Mouse (Mus musculus) liver, postnatal 0 days (tissue): ENCODE results near the gene Dpp8. TPM values are rescaled to one million over a fixed set of nuclear protein-coding genes. Genes with fewer than 3 reads are reported as not detected.

Experiments used
- ATAC-seq: fragments of 200-750 bp; cut with Nextera tagmentation; 2 replicates; pipeline ENCODE4 v1.8.0; 2017; ENCODE audit warnings: mild to moderate bottlenecking, moderate library complexity
- DNase-seq: peaks from one replicate; pipeline ENCODE4 v3.0.0-alpha.2; 2016
- H3K27ac ChIP-seq: fragments of 300-500 bp; sonication (generic); 2 replicates; pipeline ENCODE4 v1.5.1; 2014; ENCODE audit warnings: antibody characterized with exemption, moderate library complexity, mild to moderate bottlenecking, low read depth
- H3K27me3 ChIP-seq: fragments of 300-500 bp; sonication (generic); 2 replicates; pipeline ENCODE4 v1.6.1; 2014; ENCODE audit warnings: low read length, control low read depth, mixed read lengths; ENCODE audit not compliant: insufficient read depth
- H3K36me3 ChIP-seq: fragments of 300-500 bp; sonication (generic); replicated peaks from 2 replicates; pipeline ENCODE4 v1.6.1; 2014; ENCODE audit warnings: mild to moderate bottlenecking, control low read depth, low read length, moderate library complexity, mixed read lengths; ENCODE audit not compliant: insufficient read depth
- H3K4me1 ChIP-seq: fragments of 300-500 bp; sonication (generic); 2 replicates; pipeline ENCODE4 v1.6.1; 2014; ENCODE audit warnings: antibody characterized with exemption, mild to moderate bottlenecking, control low read depth; ENCODE audit not compliant: insufficient read depth
- H3K4me2 ChIP-seq: fragments of 300-500 bp; sonication (generic); 2 replicates; pipeline ENCODE4 v1.6.1; 2014; ENCODE audit warnings: low read depth, mild to moderate bottlenecking, low read length, moderate library complexity, mixed read lengths
- H3K4me3 ChIP-seq: fragments of 300-500 bp; sonication (generic); 2 replicates; pipeline ENCODE4 v1.5.1; 2014; ENCODE audit warnings: low read depth, low read length
- H3K9ac ChIP-seq: fragments of 300-500 bp; sonication (generic); replicated peaks from 2 replicates; pipeline ENCODE4 v1.6.1; 2014; ENCODE audit warnings: mild to moderate bottlenecking, moderate library complexity
- H3K9me3 ChIP-seq: fragments of 300-500 bp; sonication (generic); 2 replicates; pipeline ENCODE4 v1.6.1; 2016; ENCODE audit warnings: mild to moderate bottlenecking, control low read depth, low read length, mixed read lengths
- CTCF ChIP-seq: sonication (generic); IDR thresholded peaks from 2 replicates; pipeline ENCODE4 v1.5.1; 2016; ENCODE audit warnings: antibody characterized with exemption, low read depth
- EP300 ChIP-seq: IDR thresholded peaks from 2 replicates; pipeline ENCODE4 v1.6.1; 2016; ENCODE audit warnings: antibody characterized with exemption, low read depth, mild to moderate bottlenecking
- WGBS: fragments of 180-500 bp; shearing (Covaris S2); extraction: QIAGEN DNeasy Blood & Tissue Kit; methylation state at CpG from one replicate; pipeline ENCODE4 v1.1.7; 2014; ENCODE audit not compliant: insufficient replicate concordance; 5-methylcytosine and 5-hydroxymethylcytosine counted together
- polyA plus RNA-seq: library from polyadenylated mRNA; unstranded; fragments of >200 nt; fragmentation: Nextera tagmentation; extraction: Ambion mirVana; gene quantifications from 2 replicates; pipeline ENCODE4 v1.2.1, GENCODE M21; 2015

Gene Dpp8
- polyA plus RNA-seq, result 9.2 and 10.6 TPM in 2 replicates

DNA sequence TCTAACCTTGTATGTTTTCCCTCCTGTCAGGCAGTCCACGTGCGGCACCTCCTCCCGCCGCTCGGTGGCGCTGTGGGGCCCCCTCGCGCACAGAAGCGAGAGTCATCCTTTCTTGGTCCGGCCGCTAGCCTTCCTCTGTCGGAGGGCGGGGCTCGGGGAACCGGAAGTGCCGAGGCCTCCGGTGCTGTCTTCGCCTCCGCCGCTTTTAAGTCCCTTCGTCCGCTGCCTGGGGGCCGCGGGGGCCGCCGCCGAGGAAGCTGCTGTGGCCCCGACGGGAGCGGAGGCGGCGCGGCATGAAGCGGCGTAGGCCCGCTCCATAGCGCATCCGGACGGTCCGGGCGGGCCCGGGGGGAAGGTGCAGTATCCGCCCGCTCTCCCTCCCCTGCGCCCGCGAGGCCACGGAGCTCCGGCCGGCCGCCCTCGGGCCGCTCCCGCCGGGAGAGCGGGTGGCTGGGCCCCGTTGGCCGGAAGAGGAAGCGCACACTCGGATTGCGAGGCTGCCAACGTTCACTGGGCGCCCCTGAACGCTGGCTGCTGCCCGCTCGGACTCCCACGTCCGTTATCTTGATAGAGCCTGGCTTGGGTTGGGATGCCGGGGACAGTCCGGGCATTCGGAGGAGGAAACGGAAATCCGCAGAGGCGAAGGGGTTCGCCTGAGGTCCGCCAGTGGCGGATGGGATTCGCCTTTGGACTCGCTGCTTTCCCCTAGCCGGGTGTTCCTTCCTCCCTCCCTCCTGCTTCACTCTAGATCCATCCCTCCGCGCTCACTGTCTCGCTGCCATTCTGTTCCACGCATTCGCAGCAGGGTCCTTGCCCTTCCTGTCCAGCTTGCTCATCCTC lies at the start of gene Dpp8:
Gene Dpp8, plus strand, starts transcription at position 146 of the 840 bp plus-strand sequence.
- no peaks in the 10 kb centered on the region for H3K9me3 ChIP-seq
- DNase-seq, result peak; percentile 96
- peak within 1 kb of the TSS; percentile 97 for H3K9ac ChIP-seq
- H3K4me2 ChIP-seq, result peak within 1 kb of the TSS; percentile 89
- ATAC-seq, result peak; percentile 93
- no peaks in the 10 kb centered on the region for H3K27me3 ChIP-seq
- 1% methylated on average over 79 of the region's 85 CpGs for WGBS
- TF ChIP-seq EP300 (no peak), CTCF (peak; percentile 100)
- H3K4me3 ChIP-seq, result peak within 1 kb of the TSS; percentile 91
- H3K4me1 ChIP-seq, result peaks cover 21% of the 10 kb centered on the region
- peak within 1 kb of the TSS; percentile 98 for H3K27ac ChIP-seq
- peaks cover 17% of the 10 kb centered on the region for H3K36me3 ChIP-seq

GRCm38 (mm10) chr9:64985037-64985794 lies 47.0 kb upstream of the Dpp8 start:
- TF ChIP-seq EP300, result peak; percentile 80
- TF ChIP-seq CTCF, result no peak
- H3K27ac ChIP-seq, result no peak overlapping the region
- WGBS, result 48% methylated on average over 8 of the region's 8 CpGs
- no peak overlapping the region for H3K4me2 ChIP-seq
- H3K9ac ChIP-seq, result no peak overlapping the region
- no peaks in the 10 kb centered on the region for H3K4me1 ChIP-seq
- H3K36me3 ChIP-seq, result peaks cover 80% of the 10 kb centered on the region
- ATAC-seq (peak; percentile 76), DNase-seq (no peak)
- no peaks in the 10 kb centered on the region for H3K27me3 ChIP-seq
- H3K4me3 ChIP-seq, result no peak overlapping the region
- no peaks in the 10 kb centered on the region for H3K9me3 ChIP-seq

DNA sequence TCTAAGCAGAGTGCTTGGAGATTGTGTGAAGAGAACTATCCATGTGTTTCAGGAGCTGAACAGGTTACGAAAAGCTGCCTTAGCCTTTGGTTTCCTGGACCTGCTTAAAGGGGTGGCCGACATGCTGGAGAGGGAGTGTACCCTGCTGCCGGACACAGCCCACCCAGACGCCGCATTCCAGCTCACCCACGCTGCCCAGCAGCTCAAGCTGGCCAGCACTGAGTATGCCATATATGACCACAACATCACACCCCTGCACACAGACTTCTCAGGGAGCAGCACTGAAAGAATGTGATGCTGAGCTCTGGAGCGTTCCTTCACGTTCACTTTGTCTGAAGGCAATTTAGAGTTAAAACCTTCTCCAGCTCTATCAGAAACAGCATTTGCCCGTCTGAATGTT lies 46.4 kb upstream of the Dpp8 start:
- H3K4me1 ChIP-seq, result no peaks in the 10 kb centered on the region
- no peak for TF ChIP-seq CTCF
- TF ChIP-seq EP300, result no peak
- peaks cover 84% of the 10 kb centered on the region for H3K36me3 ChIP-seq
- H3K9me3 ChIP-seq, result no peaks in the 10 kb centered on the region
- DNase-seq (no peak), ATAC-seq (no peak)
- no peak overlapping the region for H3K27ac ChIP-seq
- H3K4me2 ChIP-seq, result no peak overlapping the region
- H3K4me3 ChIP-seq, result no peak overlapping the region
- no peak overlapping the region for H3K9ac ChIP-seq
- H3K27me3 ChIP-seq, result no peaks in the 10 kb centered on the region
- WGBS, result 87% methylated on average over 9 of the region's 9 CpGs

DNA sequence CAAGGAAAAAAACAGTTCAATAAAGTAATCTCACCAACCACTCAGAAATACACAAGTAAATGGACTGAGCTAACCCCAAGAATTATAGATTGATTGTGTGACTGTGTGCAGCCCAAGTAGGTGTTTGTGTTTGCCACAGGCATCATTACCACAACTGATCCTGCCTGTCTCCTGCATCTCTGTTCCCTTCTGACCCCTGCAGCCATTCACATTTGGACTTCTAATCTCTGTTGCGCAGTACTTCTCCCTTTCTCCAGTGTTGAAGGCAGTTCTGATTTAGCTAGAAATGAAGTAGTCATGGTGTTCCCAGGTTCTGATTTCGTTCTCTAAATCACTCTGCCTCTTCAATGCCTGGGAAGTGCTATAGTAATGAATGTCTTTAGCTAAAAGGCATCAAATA lies 44.6 kb upstream of the Dpp8 start:
- no peak overlapping the region for H3K9ac ChIP-seq
- no peak overlapping the region for H3K4me3 ChIP-seq
- H3K36me3 ChIP-seq, result peaks cover 77% of the 10 kb centered on the region
- DNase-seq, result no peak
- H3K4me2 ChIP-seq, result no peak overlapping the region
- no peak for ATAC-seq
- H3K27me3 ChIP-seq, result no peaks in the 10 kb centered on the region
- H3K27ac ChIP-seq, result no peak overlapping the region
- TF ChIP-seq EP300 (no peak), CTCF (no peak)
- 83% methylated on average over 2 of the region's 2 CpGs for WGBS
- no peaks in the 10 kb centered on the region for H3K4me1 ChIP-seq
- no peaks in the 10 kb centered on the region for H3K9me3 ChIP-seq

DNA sequence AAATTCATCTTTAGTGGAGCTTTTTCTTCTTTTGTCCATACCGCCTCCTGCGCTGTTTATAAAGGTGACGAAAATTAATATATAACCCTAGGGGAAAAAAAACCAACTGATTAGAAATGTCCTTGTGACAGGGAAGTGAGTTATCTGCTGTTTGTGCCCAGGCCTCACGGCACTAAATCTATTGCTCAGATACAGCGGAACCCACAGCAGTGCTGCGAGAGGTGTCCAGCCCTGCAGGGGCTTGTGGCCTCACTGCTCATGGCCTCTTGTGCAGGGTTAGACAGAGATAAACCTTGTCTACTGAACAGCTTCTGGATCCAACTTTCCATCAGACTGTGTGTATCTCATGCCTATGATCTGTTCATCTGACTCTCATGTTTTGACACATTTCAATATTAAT lies 43.8 kb upstream of the Dpp8 start:
- WGBS, result 68% methylated on average over 6 of the region's 6 CpGs
- no peak for ATAC-seq
- Histone ChIP-seq H3K9me3 (no peaks in the 10 kb centered on the region), H3K4me1 (no peaks in the 10 kb centered on the region), H3K36me3 (peaks cover 75% of the 10 kb centered on the region), H3K4me2 (no peak overlapping the region), H3K4me3 (no peak overlapping the region), H3K9ac (no peak overlapping the region), H3K27ac (no peak overlapping the region), H3K27me3 (no peaks in the 10 kb centered on the region)
- TF ChIP-seq EP300 (no peak), CTCF (no peak)
- no peak for DNase-seq

DNA sequence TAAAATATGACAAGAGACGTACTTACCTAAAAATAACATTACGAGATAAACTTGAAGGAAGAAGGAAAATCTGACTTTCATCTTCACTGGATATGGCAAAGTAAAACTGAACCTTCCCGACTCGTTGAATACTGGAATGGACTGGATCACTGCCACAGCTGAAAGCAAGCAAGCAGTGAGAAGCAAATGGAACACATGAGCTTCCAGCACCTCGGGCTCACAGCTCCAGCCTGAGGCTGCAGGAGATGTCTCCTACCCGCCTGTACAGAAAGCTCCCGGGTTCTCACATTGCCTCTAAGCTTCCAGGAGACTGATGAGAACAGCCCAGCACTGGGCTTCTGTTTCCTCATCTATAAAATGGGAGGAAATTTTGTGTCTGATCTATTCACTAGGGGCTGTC lies 41.9 kb upstream of the Dpp8 start:
- DNase-seq, result no peak
- no peak for TF ChIP-seq EP300
- no peak for TF ChIP-seq CTCF
- Histone ChIP-seq H3K9me3 (no peaks in the 10 kb centered on the region), H3K27ac (no peak overlapping the region), H3K36me3 (peaks cover 65% of the 10 kb centered on the region), H3K4me1 (no peaks in the 10 kb centered on the region), H3K27me3 (no peaks in the 10 kb centered on the region), H3K4me3 (no peak overlapping the region), H3K4me2 (no peak overlapping the region), H3K9ac (no peak overlapping the region)
- 86% methylated on average over 7 of the region's 7 CpGs for WGBS
- no peak for ATAC-seq
